Mouse (Mus musculus) limb, embryonic 10.5 days (tissue): ENCODE data around the gene Cdc42ep2. TPM values are rescaled to one million over a fixed set of nuclear protein-coding genes. Genes with fewer than 3 reads are reported as not detected.
A peak's percentile ranks its signal among the peaks of the same experiment; 100 is the strongest.

Source experiments
- DNase-seq: peaks from one replicate; pipeline ENCODE4 v3.0.0-alpha.2; 2017; ENCODE audit warnings: low spot score
- H3K27ac ChIP-seq: fragments of 300-500 bp; sonication (generic); 2 replicates; pipeline ENCODE4 v1.5.1; 2016; ENCODE audit warnings: mild to moderate bottlenecking
- H3K27me3 ChIP-seq: fragments of 300-500 bp; sonication (generic); 2 replicates; pipeline ENCODE4 v1.6.1; 2016; ENCODE audit warnings: low read depth, mild to moderate bottlenecking; ENCODE audit not compliant: poor library complexity, severe bottlenecking
- H3K36me3 ChIP-seq: fragments of 300-500 bp; sonication (generic); 2 replicates; pipeline ENCODE4 v1.6.1; 2016; ENCODE audit warnings: mild to moderate bottlenecking, moderate library complexity
- H3K4me1 ChIP-seq: fragments of 300-500 bp; sonication (generic); 2 replicates; pipeline ENCODE4 v1.6.1; 2016
- H3K4me3 ChIP-seq: fragments of 300-500 bp; sonication (generic); 2 replicates; pipeline ENCODE4 v1.5.1; 2016; ENCODE audit warnings: mild to moderate bottlenecking, moderate library complexity
- H3K9me3 ChIP-seq: fragments of 300-500 bp; sonication (generic); replicated peaks from 2 replicates; pipeline ENCODE4 v1.6.1; 2016; ENCODE audit warnings: mild to moderate bottlenecking
- WGBS: fragments of 180-500 bp; shearing (Covaris S2); methylation state at CpG from one replicate; pipeline ENCODE4 v1.1.7; 2016; 5-methylcytosine and 5-hydroxymethylcytosine counted together
- polyA plus RNA-seq: library from polyadenylated mRNA; unstranded; fragments of >200 nt; fragmentation: Nextera tagmentation; extraction: Ambion mirVana; gene quantifications from 2 replicates; pipeline ENCODE4 v1.2.1, GENCODE M21; 2016

Cdc42ep2 gene
- polyA plus RNA-seq, 1 experiment from 2014 or later = 1.7 TPM

DNA sequence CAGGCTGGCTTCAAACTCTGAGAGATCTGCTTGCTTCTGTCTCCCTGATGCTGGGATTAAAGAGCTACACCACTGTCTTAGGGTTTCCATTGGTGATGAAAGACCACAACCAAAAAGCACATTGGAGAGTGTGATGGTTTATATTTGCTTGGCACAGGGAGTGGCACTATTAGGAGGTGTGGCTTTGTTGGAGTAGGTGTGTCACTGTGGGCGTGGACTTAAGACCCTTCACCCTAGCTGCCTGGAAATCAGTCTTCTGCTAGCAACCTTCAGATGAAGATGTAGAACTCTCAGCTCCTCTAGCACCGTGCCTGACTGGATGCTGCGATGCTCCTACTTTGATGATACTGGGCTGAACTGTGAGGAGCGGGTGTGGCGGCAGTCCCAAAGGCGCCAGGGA, 13.9 kb upstream of the Cdc42ep2 start:
- Histone ChIP-seq H3K36me3 (peaks cover 46% of the 10 kb centered on the region), H3K27ac (no peak overlapping the region)

DNA sequence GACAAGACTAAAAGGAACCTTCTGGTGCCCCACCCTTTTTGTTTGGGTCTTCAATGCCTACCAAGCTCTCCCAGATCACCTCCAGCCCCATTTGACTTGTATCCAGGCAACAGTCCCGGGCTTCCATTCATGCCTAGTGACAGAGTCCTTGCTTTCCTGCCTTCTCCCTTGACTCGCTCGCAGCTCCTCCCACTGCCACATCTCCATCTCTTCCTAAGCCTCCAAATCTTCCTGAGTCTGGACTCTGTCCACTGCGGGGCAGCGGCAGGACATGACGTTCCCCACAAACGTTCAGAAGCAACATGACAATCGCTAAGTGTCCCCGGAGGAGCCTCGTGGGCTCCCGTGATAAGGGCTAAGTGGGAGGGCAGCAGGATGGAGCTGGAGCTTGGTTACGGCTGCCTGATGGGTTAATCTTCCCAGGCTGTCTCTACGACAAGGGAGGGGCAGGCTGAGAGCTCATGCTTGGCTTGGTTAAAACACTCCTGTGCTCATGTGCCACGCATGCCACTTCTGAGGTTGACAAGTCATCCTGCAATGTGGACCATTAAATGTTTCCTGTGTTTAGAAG, 13.3 kb upstream of the Cdc42ep2 start:
- WGBS = 42% methylated on average over 14 of the region's 14 CpGs

More for the DNA sequence above, 13.9 kb upstream of the Cdc42ep2 start:
- no peak for DNase-seq
- no peaks in the 10 kb centered on the region for H3K27me3 ChIP-seq
- WGBS = 88% methylated on average over 6 of the region's 6 CpGs
- peaks cover 22% of the 10 kb centered on the region for H3K4me1 ChIP-seq
- H3K9me3 ChIP-seq = no peaks in the 10 kb centered on the region
- no peak overlapping the region for H3K4me3 ChIP-seq

GRCm38 (mm10) chr19:5937095-5937835, 12.6 kb upstream of the Cdc42ep2 start:
- no peak for DNase-seq
- no peaks in the 10 kb centered on the region for H3K27me3 ChIP-seq
- no peak overlapping the region for H3K4me3 ChIP-seq
- H3K4me1 ChIP-seq = peaks cover 22% of the 10 kb centered on the region
- H3K27ac ChIP-seq = no peak overlapping the region
- H3K9me3 ChIP-seq = no peaks in the 10 kb centered on the region
- 85% methylated on average over 21 of the region's 21 CpGs for WGBS
- H3K36me3 ChIP-seq = peaks cover 34% of the 10 kb centered on the region

More for the DNA sequence above, 13.3 kb upstream of the Cdc42ep2 start:
- DNase-seq = no peak
- Histone ChIP-seq H3K27me3 (no peaks in the 10 kb centered on the region), H3K9me3 (no peaks in the 10 kb centered on the region), H3K36me3 (peaks cover 40% of the 10 kb centered on the region), H3K4me3 (no peak overlapping the region), H3K27ac (no peak overlapping the region), H3K4me1 (peaks cover 22% of the 10 kb centered on the region)

- WGBS = 73% methylated on average over 5 of the region's 5 CpGs
- DNase-seq = no peak
- no peak overlapping the region for H3K4me3 ChIP-seq
- H3K27me3 ChIP-seq = no peaks in the 10 kb centered on the region
- H3K36me3 ChIP-seq = peaks cover 20% of the 10 kb centered on the region
- H3K4me1 ChIP-seq = peaks cover 22% of the 10 kb centered on the region
- H3K27ac ChIP-seq = no peak overlapping the region
- no peaks in the 10 kb centered on the region for H3K9me3 ChIP-seq
Observed at GRCm38 (mm10) chr19:5935691-5936090, 11.1 kb upstream of the Cdc42ep2 start.

DNA sequence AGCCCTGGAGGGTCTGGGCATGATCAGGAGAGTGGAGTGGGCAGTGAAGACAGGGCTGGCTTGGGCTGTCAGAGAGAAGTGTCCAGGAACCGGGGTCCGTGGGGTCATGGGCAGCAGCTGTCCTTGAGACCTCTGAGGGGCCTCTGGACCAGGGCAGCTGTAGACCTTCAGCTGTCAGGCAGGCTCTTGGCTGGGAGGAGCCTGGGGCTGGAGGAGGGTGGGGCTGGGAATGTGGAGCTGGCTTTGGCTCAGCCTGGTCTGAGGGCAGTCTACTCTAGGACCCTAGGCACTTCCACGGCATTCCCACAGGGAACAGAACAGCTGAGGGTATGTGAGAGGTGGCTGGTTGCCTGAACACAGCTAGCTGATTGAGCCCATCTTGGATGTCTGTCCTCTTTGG, 10.7 kb upstream of the Cdc42ep2 start:
- H3K36me3 ChIP-seq = peaks cover 15% of the 10 kb centered on the region
- no peaks in the 10 kb centered on the region for H3K27me3 ChIP-seq
- H3K4me1 ChIP-seq = peaks cover 23% of the 10 kb centered on the region
- WGBS = 39% methylated on average over 3 of the region's 3 CpGs
- H3K27ac ChIP-seq = 0 out of 2 replicates have a peak overlapping the region, but pooled peaks have one; percentile 11
- DNase-seq = no peak
- no peaks in the 10 kb centered on the region for H3K9me3 ChIP-seq
- no peak overlapping the region for H3K4me3 ChIP-seq

- Histone ChIP-seq H3K4me1 (peaks cover 40% of the 10 kb centered on the region), H3K36me3 (no peaks in the 10 kb centered on the region)
Observed at GRCm38 (mm10) chr19:5929634-5930596, 5.3 kb upstream of the Cdc42ep2 start.

DNA sequence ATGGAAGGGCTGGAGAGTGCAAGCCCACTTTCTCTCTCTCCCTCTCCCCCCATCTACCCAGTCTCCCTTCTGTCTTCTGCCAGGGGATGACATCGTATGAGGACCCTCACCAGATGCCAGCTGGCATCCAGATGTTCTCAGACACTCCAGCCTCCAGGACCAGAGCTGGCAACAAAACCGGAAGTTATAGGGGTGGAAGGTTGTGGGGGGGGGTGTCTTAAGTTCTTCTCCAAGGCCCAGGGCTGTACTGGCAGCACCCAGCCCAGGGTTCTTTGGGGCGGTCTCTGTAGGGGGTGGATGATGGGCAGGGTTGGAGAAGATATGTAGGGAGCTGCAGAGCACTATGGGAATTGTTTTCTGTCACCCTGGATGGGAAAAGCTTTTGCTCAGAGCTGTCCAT, 3.9 kb upstream of the Cdc42ep2 start:
- H3K27ac ChIP-seq = peak overlapping the region; percentile 32
- peaks cover 16% of the 10 kb centered on the region for H3K27me3 ChIP-seq
- H3K9me3 ChIP-seq = no peaks in the 10 kb centered on the region
- no peak overlapping the region for H3K4me3 ChIP-seq
- no peaks in the 10 kb centered on the region for H3K36me3 ChIP-seq
- no peak for DNase-seq
- peaks cover 49% of the 10 kb centered on the region for H3K4me1 ChIP-seq
- WGBS = 42% methylated on average over 3 of the region's 3 CpGs

More at GRCm38 (mm10) chr19:5929634-5930596, 5.3 kb upstream of the Cdc42ep2 start:
- Histone ChIP-seq H3K9me3 (no peaks in the 10 kb centered on the region), H3K27ac (peak overlapping the region; percentile 46; the same call in 1 of the 2 replicates), H3K27me3 (peaks cover 16% of the 10 kb centered on the region), H3K4me3 (no peak overlapping the region)
- 79% methylated on average over 14 of the region's 14 CpGs for WGBS
- no peak for DNase-seq

DNA sequence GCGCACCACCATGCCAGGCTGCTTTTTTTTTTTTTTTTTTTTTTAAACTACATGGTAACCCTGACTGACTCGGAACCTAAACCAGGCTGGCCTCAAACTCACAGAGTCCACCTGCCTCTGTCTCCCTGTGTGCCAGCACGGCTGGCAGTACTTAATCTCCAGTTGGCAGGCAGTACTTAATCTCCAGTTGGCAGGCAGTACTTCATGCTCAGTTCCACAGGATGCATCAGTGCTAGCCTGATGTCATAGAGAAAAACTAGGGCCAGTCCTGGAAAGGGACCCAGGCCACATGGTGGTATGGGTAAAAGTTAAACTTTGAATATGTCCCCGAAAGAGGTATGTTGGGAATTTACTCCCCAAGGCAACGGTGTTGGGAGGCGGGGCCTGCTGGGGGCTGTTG, 3.5 kb upstream of the Cdc42ep2 start:
- Histone ChIP-seq H3K27ac (peak overlapping the region; percentile 32; the same call in 1 of the 2 replicates), H3K36me3 (no peaks in the 10 kb centered on the region), H3K4me3 (no peak overlapping the region), H3K4me1 (peaks cover 49% of the 10 kb centered on the region), H3K9me3 (no peaks in the 10 kb centered on the region), H3K27me3 (peaks cover 16% of the 10 kb centered on the region)
- DNase-seq = no peak
- 65% methylated on average over 6 of the region's 6 CpGs for WGBS

DNA sequence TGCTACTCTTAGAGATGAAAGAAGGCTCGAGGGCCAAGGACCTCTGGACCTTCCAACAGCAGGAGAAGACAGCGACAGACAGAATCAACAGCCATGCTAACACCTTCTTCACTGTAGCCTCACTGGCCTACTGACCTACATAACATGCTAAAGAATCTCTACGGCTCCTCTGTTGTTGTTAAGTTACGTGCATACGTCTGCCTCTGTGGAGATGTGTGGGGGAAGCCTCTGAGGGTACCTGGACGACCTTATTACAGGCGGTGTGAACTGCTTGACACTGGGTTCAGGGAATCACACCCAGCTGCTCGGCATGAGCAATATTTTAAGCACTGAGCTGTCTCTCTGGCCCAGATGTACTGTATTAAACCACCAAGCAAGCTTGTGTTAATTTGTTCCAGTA, 2.9 kb upstream of the Cdc42ep2 start:
- Histone ChIP-seq H3K4me3 (no peak overlapping the region), H3K36me3 (no peaks in the 10 kb centered on the region), H3K9me3 (no peaks in the 10 kb centered on the region), H3K4me1 (peaks cover 50% of the 10 kb centered on the region), H3K27me3 (peaks cover 18% of the 10 kb centered on the region), H3K27ac (no peak overlapping the region)
- 64% methylated on average over 8 of the region's 8 CpGs for WGBS
- no peak for DNase-seq

DNA sequence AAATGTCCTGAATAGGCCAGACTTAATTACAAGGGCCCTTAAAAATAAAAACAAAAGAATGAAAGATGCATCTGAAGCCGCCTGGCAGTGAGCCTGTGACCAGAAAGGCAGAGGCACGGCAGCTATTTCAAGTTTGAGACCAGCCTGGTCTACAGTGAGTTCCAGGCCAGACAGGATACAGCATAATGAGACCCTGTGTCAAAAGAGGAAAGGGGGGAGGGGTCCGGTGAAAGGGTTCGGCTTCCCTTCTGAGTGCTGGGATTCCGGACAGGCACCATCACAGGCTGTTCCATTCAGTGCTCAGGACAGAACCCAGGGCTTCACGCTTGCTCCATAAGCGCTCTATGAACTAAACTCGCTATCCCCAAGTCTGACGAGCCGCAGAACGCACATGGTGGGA, 2.4 kb upstream of the Cdc42ep2 start:
- H3K36me3 ChIP-seq = no peaks in the 10 kb centered on the region
- H3K4me3 ChIP-seq = no peak overlapping the region
- H3K9me3 ChIP-seq = no peaks in the 10 kb centered on the region
- H3K27me3 ChIP-seq = peaks cover 20% of the 10 kb centered on the region
- DNase-seq = no peak
- 79% methylated on average over 11 of the region's 11 CpGs for WGBS
- no peak overlapping the region for H3K27ac ChIP-seq
- H3K4me1 ChIP-seq = peaks cover 55% of the 10 kb centered on the region

DNA sequence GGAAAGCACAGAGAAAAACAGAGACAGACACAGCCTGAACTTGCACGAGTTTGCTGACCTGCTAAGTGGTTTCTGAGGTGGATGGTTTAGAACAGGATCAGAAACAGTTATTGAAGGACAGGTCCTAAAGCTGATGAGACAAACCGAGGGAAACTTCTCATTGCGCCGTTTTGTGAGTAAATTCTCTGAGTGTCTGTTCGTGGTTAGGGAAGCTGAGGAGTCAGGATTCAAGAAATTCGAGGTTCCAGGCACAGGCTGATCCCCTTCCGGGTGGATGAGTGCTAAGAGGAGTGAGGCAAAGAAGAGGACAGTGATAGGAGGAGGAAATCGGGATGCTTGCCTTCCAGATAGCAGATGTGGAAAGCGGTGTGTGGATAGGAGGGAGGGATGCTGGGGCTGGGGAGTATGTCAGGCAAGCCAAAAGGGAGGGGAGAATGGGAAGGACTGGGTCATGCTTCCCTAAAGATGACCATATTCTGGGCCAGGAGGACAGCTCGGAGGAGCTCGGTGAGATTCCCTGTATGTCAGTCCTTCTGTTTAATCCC, 767 bp upstream of the Cdc42ep2 start:
- H3K4me3 ChIP-seq = peak overlapping the region; percentile 60
- H3K9me3 ChIP-seq = no peaks in the 10 kb centered on the region
- DNase-seq = no peak
- no peaks in the 10 kb centered on the region for H3K36me3 ChIP-seq
- H3K27me3 ChIP-seq = peaks cover 20% of the 10 kb centered on the region
- WGBS = 35% methylated on average over 11 of the region's 11 CpGs
- H3K4me1 ChIP-seq = peaks cover 63% of the 10 kb centered on the region
- H3K27ac ChIP-seq = no peak overlapping the region

GRCm38 (mm10) chr19:5923990-5924712, 465 bp downstream of the Cdc42ep2 start:
- Histone ChIP-seq H3K4me1 (peaks cover 53% of the 10 kb centered on the region), H3K27ac (peak overlapping the region; percentile 68), H3K4me3 (peak overlapping the region; percentile 60), H3K9me3 (no peaks in the 10 kb centered on the region), H3K36me3 (no peaks in the 10 kb centered on the region), H3K27me3 (peaks cover 20% of the 10 kb centered on the region)
- DNase-seq = peak; percentile 94
- WGBS = under 1% methylated on average over 38 of the region's 38 CpGs
